Mouse (Mus musculus) spleen, adult 18-20 months (tissue): ENCODE measurements at regions not wholly inside any gene's neighbourhood (a gene's known extent, or its start where the extent isn't known, plus 50 kb on each side); places are given as distances from the start of the nearest gene placed in this dataset.
"Not testable (repeated sequence)": the region's sequence is repeated elsewhere in the genome, so short reads cannot be mapped to it uniquely, and the experiment has no call there.

ENCODE experiments used
- DNase-seq, 2 experiments: peaks; one replicate each; pipeline ENCODE4 v3.0.0; 2022; ENCODE audit warnings: mixed read lengths in 2 of 2

DNA sequence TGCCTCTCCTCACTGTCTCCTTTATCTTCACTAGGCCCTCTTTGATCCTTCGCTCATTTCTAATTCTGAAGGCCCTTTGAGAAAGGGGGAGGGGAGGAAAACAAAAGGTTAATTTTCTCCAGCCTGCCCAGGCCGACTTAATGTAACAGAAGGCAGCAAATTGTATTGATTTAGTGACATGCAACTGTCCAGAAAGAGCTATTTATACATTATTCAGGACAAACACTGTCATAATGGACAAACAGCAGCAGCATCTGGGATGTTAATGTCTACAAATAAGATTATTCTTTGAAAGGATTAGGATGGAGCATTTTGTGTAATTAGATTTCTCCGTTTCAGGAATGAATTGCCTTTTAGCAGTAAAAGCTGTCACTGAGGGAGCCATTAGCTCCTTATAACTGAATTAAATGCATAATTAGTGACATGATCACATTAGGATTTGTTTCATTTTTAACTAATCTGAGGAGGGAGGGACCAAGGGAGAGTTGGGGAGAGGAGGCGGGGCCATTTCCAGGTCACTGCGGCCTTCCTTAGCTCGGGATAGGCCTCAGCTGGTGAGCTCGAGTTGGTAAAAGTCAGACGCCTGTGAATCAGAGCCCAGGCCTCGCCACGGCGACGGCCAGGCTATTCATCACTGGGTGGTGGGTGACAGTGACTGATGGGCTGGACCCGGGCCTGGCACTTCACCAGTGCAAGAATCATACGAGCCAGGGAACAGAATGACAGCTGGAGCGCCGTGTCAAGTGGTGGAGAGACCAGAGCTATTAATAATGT, 167.7 kb downstream of the Nkx6-1 start:
- no peak for DNase-seq

GRCm38 (mm10) chr5:101496161-101496560, 168.6 kb downstream of the Nkx6-1 start:
- DNase-seq: no peak

DNA sequence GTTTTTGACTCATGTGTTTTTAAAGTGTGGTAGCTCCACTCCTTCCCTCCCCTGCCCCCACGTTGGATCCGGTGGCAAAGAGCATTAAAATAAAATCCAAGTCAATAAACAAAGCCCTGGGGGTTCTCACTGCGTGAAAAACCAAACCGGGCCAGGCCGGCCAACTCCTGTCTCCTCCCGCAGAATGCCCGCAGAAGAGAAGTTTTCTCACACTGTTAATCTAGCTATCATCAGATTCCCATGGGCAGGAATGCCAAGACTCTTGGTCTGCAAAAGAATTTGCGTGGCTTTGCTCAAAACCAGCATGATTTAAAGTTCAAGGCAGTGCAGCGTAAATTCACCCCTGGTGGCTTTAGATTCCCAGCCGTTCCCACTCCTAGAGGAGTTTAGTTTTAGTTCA, 219.0 kb downstream of the Nkx6-1 start:
- no peak for DNase-seq

GRCm38 (mm10) chr5:101441782-101442181, 223.0 kb downstream of the Nkx6-1 start:
- DNase-seq: no peak

GRCm38 (mm10) chr5:101437666-101438299, 227.0 kb downstream of the Nkx6-1 start:
- DNase-seq: no peak

DNA sequence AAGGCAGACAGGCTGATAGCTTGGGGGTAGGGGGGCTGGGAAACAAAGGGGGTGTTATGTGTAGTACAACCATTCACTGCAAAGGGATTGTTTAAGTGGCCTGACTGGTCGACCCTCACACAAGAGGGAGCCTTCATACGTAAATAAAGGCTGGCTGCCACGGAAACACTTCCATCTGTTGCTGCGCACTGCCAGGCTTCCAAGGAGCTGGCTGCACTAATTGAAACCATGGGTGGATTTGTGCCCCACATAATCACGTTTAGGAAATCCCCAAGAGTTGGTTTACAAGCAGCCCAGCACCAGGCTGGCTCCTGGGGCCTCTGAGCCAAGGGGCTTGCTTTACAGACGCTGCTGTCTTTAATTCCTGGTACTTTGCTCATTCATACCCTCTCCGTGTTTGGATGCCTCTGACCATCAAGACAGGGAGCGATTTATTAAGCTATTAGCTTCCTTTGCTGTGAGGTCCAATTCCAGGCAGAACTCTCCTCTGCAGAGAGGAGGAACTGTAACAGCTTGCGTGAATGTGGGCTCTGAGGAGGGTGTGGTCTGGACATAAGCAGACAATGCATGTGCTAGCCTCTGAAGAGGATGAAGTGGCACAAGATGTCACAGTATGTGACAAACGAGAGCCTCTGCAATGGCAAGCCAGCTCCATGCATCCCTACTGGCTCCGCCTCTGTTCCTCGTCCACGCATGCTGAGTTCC, 238.6 kb downstream of the Nkx6-1 start:
- DNase-seq: no peak

GRCm38 (mm10) chr5:101384316-101384715, 280.5 kb downstream of the Nkx6-1 start:
- no peak for DNase-seq

GRCm38 (mm10) chr5:101381361-101381760, 283.4 kb downstream of the Nkx6-1 start:
- DNase-seq: no peak

- no peak for DNase-seq
Measured at GRCm38 (mm10) chr5:101376657-101377056, 288.1 kb downstream of the Nkx6-1 start.

DNA sequence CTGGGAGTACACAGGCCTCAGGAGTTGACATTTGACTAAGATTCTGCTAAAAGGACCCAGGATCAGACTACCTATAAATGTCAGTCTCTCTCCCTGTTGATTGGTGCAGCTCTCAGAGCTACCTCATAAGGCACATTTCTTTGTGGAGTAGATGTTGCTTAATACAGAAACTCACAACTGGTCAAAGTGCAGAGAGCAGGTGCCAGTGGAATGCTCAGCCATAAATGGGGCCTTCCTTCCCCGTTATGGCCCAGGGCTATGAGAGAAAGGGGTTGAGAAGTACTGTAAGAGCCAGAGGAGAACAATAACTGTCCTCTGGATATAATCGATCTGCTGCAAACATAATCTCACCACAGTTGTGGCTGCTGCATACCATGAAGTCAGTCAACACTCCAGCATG, 290.7 kb downstream of the Nkx6-1 start:
- no peak for DNase-seq

- DNase-seq: no peak
Measured at GRCm38 (mm10) chr5:101372204-101372603, 292.6 kb downstream of the Nkx6-1 start.

DNA sequence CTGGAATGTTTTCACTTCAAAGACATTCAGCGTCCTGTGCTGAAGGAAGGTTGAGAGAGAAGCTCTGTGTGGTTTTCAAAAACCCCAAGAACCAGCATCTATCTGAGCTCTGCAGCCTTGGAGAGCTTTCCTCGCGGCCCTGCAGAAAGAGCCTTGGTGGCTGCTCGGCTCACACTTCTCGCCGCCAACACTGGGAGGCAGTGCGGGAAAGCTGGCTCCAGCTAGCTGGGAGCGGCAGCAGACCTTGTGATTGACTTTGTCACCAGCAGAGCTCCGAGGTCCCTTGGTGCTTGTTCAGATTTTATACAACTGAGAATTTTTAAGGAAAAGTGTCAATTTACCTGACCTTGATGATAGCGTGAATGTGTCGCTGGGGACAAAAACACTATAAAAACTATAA, 299.4 kb downstream of the Nkx6-1 start:
- DNase-seq: no peak

- no peak for DNase-seq
Measured at GRCm38 (mm10) chr5:101359986-101360385, 304.8 kb downstream of the Nkx6-1 start.

DNA sequence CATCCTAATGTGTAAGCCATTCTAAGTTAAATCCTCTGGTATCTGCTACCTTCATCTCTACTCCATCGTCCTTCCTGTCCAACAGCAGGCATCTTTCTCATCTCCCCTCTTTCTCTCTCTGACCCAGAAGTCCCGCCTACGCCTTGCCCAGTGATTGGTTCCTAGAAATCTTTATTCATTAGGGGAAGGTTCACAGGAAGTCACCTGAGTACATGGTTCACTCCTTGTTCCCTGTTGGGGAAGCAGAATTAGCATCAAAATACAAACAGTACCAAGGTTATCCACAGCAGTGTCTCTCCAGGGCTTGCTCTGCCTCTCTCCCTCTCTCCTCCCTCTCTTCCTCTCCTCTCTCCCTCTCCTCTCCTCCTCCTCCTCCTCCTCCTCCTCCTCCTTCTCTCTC, 319.4 kb downstream of the Nkx6-1 start:
- no peak for DNase-seq

GRCm38 (mm10) chr5:101336361-101336760, 328.4 kb downstream of the Nkx6-1 start:
- DNase-seq: not testable (repeated sequence)

- no peak for DNase-seq
Measured at GRCm38 (mm10) chr5:101331825-101332224, 333.0 kb downstream of the Nkx6-1 start.

DNA sequence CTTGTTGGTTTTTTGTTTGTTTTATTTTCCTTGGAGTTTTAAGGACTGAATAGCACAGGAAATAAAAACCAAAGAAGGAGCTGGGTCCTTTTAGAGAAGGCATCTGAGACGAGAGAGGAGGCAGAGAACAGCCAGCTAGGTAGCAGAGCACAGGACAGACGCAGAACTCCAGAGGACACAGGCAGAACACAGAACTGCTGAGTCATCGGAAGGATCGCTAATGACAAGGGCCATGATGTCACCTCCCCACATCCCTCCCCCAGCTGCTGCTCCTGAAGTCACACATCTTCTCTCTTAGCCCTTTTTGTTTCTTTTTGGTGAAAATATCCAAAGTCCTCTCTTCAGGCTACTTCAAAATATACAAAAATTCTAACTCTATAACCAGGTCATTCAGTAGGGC, 338.7 kb downstream of the Nkx6-1 start:
- DNase-seq: no peak

DNA sequence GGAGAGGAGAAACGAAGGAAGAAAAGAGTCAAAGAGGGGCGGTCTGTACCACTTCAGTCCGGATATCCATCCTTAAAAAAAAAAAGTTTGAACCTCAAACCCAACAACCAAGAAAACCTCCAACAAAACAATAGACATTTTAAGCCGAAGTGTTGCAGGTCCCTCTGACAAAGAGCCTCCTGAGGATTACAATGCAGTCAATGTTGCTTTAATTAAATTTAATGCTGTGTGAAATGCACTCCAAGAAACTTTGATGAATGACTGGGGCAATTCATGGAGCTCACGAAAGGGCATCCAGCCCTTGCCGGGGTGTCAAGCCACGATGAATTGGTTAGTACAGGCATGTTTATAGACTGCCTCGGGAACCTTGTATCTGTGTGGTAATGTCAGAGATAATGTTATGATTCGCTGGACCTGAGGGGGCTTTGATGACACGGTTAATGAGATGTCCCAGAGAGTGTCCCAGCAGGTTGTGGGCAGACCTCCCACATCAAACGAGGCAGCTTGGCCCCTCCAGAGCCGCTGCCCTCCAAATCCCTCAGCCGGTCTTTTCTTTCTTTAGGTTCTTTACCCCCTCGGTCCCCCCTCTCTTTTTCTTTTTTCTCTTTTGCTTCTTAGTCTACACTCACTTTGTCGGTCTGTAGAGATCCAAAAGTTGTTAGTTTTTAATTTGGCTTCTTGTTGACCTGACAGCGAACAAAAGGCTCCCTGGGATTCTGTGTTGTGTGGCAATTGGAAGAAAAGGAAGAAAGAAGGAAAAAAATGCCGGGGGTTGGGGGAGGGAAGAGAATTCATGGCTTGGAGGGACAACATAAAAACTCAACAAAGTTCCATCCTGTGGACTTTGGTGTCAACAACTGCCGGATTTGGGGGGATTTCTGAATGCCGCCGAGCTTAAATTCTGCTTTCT, 341.5 kb downstream of the Nkx6-1 start:
- DNase-seq: no peak

DNA sequence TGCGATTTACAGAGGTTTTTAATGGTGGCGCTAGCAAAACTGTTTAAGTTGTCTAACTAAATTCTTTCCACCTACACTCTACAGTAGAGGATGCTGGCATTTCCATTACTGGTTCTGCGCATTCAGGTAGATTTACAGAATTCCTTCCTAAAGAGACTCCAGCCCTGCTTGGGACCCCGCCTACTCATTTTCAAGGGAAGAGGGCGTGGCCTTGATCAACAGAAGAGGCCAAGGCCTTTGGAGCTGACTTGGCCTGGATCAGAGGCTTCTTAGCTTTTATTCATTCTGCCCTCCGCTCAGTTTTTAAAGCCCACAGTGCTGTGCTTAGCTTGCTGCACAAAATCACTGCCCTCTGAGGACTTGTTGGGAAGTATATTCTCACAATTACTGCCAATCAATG, 364.8 kb downstream of the Nkx6-1 start:
- DNase-seq: no peak

DNA sequence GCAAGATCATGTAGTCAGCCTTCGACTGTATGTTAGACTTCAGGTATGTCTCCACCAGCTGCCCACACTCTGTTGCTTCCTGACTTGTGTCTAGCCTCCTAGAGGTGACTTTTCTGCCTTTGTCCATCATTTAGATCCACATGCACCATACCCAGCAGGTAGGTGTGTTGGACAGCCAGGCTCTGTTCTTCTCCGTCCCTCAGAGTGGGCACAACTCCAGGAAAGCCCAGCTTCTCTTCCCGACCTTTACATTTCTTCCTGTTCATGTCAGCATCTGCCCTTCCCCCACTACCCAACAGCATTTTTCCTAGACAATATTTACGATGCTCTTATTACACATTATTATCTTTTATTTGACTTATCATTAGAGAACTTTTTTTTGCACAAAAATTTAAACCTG, 366.4 kb downstream of the Nkx6-1 start:
- no peak for DNase-seq

GRCm38 (mm10) chr5:101297511-101298102, 367.2 kb downstream of the Nkx6-1 start:
- no peak for DNase-seq

DNA sequence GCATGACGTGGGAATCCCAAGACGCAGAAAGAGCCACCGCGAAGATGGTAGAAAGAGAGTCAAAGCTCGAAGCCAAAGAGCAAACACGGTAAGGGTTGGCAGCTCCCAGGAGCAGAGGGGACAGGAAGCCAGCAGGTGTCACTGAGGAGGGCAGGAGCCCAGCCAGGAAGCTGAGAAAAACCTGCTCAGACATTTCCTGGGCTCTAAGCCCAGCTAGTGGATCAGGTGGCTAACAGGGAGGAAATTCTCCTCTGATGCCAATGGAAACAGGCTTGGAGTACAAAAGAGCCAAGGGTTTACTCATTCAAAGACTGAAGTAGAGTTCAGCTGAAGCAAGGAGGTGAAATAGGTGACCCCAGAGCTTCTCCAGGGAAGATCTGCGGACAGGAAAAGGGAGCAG, 368.9 kb downstream of the Nkx6-1 start:
- DNase-seq: no peak
